Mouse (Mus musculus) G1E (cell line): ENCODE results near the gene Dip2b.

Source experiments
- CTCF ChIP-seq: IDR thresholded peaks from 2 replicates; pipeline ENCODE4 v1.5.1; 2012; ENCODE audit warnings: low read depth, low read length, inconsistent platforms, mixed read lengths
- GATA2 ChIP-seq: IDR thresholded peaks from 2 replicates; pipeline ENCODE4 v1.6.1; 2012; ENCODE audit warnings: low read depth, low read length, inconsistent platforms, borderline replicate concordance
- POLR2AphosphoS5 ChIP-seq: IDR thresholded peaks from 2 replicates; pipeline ENCODE4 v1.6.1; 2012; ENCODE audit warnings: low read depth, low read length, inconsistent platforms; ENCODE audit not compliant: insufficient replicate concordance

DNA sequence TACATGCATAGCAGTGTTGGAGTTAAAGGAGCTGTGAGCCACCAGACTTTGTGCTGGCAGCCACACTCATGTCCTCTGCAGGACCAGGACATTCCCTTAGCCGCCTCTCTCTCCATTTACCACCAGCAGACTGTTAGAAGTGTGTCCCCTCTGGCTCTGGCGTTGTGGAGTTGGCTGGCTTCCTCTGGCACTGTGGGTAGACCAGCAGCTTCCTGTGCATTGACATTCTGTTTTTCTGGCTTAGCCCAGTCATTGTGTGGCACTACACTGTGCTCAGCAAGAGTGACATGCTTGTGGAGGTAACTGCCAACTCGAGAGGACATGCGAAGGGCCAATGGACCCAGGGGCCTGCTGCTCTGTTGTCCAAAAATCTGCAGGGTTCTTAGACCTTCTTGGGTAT is 141.8 kb downstream of the Dip2b start:
- TF ChIP-seq CTCF: no peak
- no peak for TF ChIP-seq GATA2
- no peak for TF ChIP-seq POLR2AphosphoS5
